Mouse (Mus musculus): ENCODE results near the gene Mgea5. TPM values are rescaled to one million over a fixed set of nuclear protein-coding genes. Genes with fewer than 3 reads are reported as not detected.

Gene Mgea5
- polyA plus RNA-seq, 1 experiment from 2014 or later: 47.3 TPM

GRCm38 (mm10) chr19:45794718-45795117, 11.1 kb upstream of the Mgea5 start:
- Histone ChIP-seq H3K4me1 (peaks cover 10% of the 10 kb centered on the region; the same call in 1 of the 2 replicates), H3K4me3 (no peak overlapping the region), H3K9ac (no peak overlapping the region), H3K36me3 (no peaks in the 10 kb centered on the region), H3K27ac (no peak overlapping the region), H3K27me3 (no peaks in the 10 kb centered on the region), H3K4me2 (no peak overlapping the region), H3K9me3 (no peaks in the 10 kb centered on the region)
- WGBS: 52% methylated on average over 6 of the region's 6 CpGs
- ATAC-seq (ENCODE audit: insufficient number of reproducible peaks, low FRiP score, low TSS enrichment, low read depth): no peak

GRCm38 (mm10) chr19:45792404-45792803, 8.8 kb upstream of the Mgea5 start:
- Histone ChIP-seq H3K36me3 (no peaks in the 10 kb centered on the region), H3K4me2 (no peak overlapping the region), H3K4me3 (no peak overlapping the region), H3K9me3 (no peaks in the 10 kb centered on the region), H3K9ac (no peak overlapping the region), H3K27ac (no peak overlapping the region), H3K27me3 (no peaks in the 10 kb centered on the region), H3K4me1 (peaks cover 10% of the 10 kb centered on the region; the same call in 1 of the 2 replicates)
- 82% methylated on average over 6 of the region's 6 CpGs for WGBS
- no peak for ATAC-seq (ENCODE audit: insufficient number of reproducible peaks, low FRiP score, low TSS enrichment, low read depth)

GRCm38 (mm10) chr19:45789888-45790874, 6.5 kb upstream of the Mgea5 start:
- Histone ChIP-seq H3K4me2 (no peak overlapping the region), H3K9ac (no peak overlapping the region), H3K4me3 (no peak overlapping the region), H3K27me3 (no peaks in the 10 kb centered on the region), H3K9me3 (no peaks in the 10 kb centered on the region), H3K36me3 (no peaks in the 10 kb centered on the region), H3K27ac (no peak overlapping the region), H3K4me1 (peaks cover 2% of the 10 kb centered on the region; the same call in 1 of the 2 replicates)
- ATAC-seq (ENCODE audit: insufficient number of reproducible peaks, low FRiP score, low TSS enrichment, low read depth): no peak
- WGBS: 73% methylated on average over 13 of the region's 13 CpGs

DNA sequence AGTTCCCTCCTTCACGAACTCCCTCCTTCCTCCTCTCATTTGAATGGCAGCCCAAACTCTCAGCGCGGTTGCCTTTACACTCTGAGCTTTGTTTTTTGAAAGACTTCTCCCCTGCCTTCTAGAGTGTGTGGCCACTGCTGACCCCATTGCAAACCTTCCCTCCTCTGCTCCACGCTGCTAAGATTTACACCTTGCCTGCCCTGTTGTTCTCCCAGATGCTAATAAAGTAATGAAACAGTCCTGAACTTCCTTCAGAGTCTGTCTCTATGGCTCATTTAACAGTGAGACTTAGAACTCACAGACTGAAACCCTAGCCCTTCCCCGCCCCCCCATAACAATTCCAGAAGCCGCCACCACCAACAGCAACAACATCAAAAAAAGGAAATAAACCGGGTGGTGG, 5.7 kb upstream of the Mgea5 start:
- 60% methylated on average over 7 of the region's 7 CpGs for WGBS

DNA sequence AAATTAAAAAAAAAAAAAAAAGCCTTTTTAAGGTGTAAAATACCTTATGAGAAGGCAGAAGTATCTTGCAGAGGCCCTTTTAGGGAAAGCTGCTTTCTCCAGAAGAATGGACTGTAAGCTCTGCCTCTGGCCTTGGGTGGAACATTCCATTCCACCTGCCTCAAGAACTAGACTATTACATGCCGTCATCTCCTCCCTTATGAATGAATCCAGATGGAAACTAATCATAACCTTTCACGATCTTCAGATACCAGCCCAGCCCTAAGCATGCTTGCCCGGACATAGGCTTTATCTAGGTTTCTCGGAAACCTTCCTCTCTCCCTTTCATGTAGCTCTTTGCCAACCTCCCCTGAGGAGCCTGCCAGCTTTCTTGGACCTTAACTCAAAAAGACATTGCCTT, 4.7 kb upstream of the Mgea5 start:
- Histone ChIP-seq H3K36me3 (no peaks in the 10 kb centered on the region), H3K9ac (no peak overlapping the region), H3K4me1 (peaks cover 4% of the 10 kb centered on the region; the same call in 1 of the 2 replicates), H3K27me3 (no peaks in the 10 kb centered on the region), H3K9me3 (no peaks in the 10 kb centered on the region), H3K4me3 (no peak overlapping the region), H3K27ac (0 out of 2 replicates have a peak overlapping the region, but pooled peaks have one; percentile 30), H3K4me2 (no peak overlapping the region)
- no peak for ATAC-seq (ENCODE audit: insufficient number of reproducible peaks, low FRiP score, low TSS enrichment, low read depth)
- WGBS: 31% methylated on average over 4 of the region's 4 CpGs

More for the DNA sequence above, 5.7 kb upstream of the Mgea5 start:
- no peak overlapping the region for H3K4me2 ChIP-seq
- H3K27me3 ChIP-seq: no peaks in the 10 kb centered on the region
- no peaks in the 10 kb centered on the region for H3K36me3 ChIP-seq
- H3K4me1 ChIP-seq: peaks cover 2% of the 10 kb centered on the region; the same call in 1 of the 2 replicates
- no peak for ATAC-seq (ENCODE audit: insufficient number of reproducible peaks, low FRiP score, low TSS enrichment, low read depth)
- no peaks in the 10 kb centered on the region for H3K9me3 ChIP-seq
- no peak overlapping the region for H3K4me3 ChIP-seq
- no peak overlapping the region for H3K9ac ChIP-seq
- H3K27ac ChIP-seq: no peak overlapping the region

DNA sequence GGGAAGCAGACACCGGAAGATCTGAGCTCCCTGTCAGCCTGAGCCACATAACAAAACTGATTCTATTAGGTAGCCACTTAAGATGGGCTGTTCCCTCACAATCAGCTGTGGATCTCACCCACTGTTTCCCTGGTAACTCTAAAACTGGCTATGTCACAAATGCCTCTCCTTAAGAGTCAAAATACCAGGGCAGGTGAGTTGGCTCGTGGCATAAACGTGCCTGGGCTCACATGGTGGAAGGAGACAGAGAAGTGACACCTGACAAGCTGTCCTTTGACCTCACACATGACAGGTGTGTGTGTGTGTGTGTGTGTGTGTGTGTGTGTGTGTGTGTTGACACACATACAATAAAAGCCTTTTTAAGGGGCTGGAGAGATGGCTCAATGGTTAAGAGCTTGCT, 3.8 kb upstream of the Mgea5 start:
- Histone ChIP-seq H3K4me1 (peaks cover 3% of the 10 kb centered on the region; the same call in 1 of the 2 replicates), H3K4me2 (no peak overlapping the region), H3K9me3 (no peaks in the 10 kb centered on the region), H3K9ac (no peak overlapping the region), H3K4me3 (no peak overlapping the region), H3K36me3 (no peaks in the 10 kb centered on the region), H3K27me3 (no peaks in the 10 kb centered on the region), H3K27ac (no peak overlapping the region)
- ATAC-seq (ENCODE audit: insufficient number of reproducible peaks, low FRiP score, low TSS enrichment, low read depth): no peak
- 71% methylated on average over 3 of the region's 3 CpGs for WGBS

- Histone ChIP-seq H3K9me3 (no peaks in the 10 kb centered on the region), H3K4me3 (no peak overlapping the region), H3K36me3 (no peaks in the 10 kb centered on the region), H3K4me1 (peaks cover 15% of the 10 kb centered on the region), H3K27ac (no peak overlapping the region), H3K9ac (no peak overlapping the region), H3K4me2 (no peak overlapping the region), H3K27me3 (no peaks in the 10 kb centered on the region)
- 49% methylated on average over 3 of the region's 3 CpGs for WGBS
- no peak for ATAC-seq (ENCODE audit: insufficient number of reproducible peaks, low FRiP score, low TSS enrichment, low read depth)
Observed at GRCm38 (mm10) chr19:45785470-45785869, 1.8 kb upstream of the Mgea5 start.

GRCm38 (mm10) chr19:45783933-45784576, 418 bp upstream of the Mgea5 start:
- Histone ChIP-seq H3K9me3 (no peaks in the 10 kb centered on the region), H3K36me3 (peaks cover 10% of the 10 kb centered on the region), H3K4me1 (peaks cover 23% of the 10 kb centered on the region), H3K4me3 (peak overlapping the region; percentile 79), H3K9ac (peak overlapping the region; percentile 46), H3K27ac (peak overlapping the region; percentile 97), H3K27me3 (no peaks in the 10 kb centered on the region), H3K4me2 (peak overlapping the region; percentile 48)
- no peak for ATAC-seq (ENCODE audit: insufficient number of reproducible peaks, low FRiP score, low TSS enrichment, low read depth)
- 29% methylated on average over 17 of the region's 17 CpGs for WGBS

DNA sequence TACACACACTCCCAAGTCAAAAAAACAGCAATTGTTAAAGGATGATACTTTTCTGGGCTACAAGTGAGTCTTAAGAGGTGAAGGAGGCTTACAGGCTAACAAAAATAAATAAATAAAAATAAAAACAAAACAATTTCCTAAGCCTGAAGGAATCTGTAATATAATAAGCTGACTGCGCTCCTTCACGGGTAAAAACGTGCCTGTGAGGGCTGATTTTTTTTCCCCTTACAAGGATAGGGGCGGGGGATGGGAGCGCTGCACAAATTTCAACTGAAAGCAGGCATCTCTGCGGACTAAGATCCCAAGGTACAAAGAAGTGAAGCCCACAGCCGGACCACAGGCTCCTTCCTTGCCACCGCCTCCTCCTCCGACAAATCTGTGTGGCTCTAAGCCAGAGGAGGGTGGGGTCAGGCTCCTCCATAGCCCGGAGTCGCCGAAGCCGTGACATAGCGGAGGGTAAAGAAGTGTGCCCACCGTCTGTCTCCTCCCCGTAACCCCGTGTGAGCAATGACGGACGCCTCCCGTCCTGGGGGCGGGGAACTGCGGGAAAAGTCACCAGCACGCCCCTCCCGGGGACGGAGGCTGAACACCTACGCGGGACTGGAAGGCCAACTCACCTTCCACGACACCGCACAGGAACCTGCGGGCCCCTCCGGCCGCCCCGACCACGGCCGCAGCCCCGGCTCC, 1.2 kb downstream of the Mgea5 start:
- Histone ChIP-seq H3K4me1 (peaks cover 23% of the 10 kb centered on the region), H3K4me3 (peak overlapping the region; percentile 79), H3K27ac (peak overlapping the region; percentile 97), H3K4me2 (peak overlapping the region; percentile 60), H3K9me3 (no peaks in the 10 kb centered on the region), H3K27me3 (no peaks in the 10 kb centered on the region), H3K9ac (peak overlapping the region; percentile 91), H3K36me3 (peaks cover 21% of the 10 kb centered on the region)
- no peak for ATAC-seq (ENCODE audit: insufficient number of reproducible peaks, low FRiP score, low TSS enrichment, low read depth)
- WGBS: under 1% methylated on average over 34 of the region's 36 CpGs

- no peaks in the 10 kb centered on the region for H3K27me3 ChIP-seq
- no peak overlapping the region for H3K9ac ChIP-seq
- WGBS: 59% methylated on average over 8 of the region's 8 CpGs
- peak overlapping the region; percentile 60 for H3K4me2 ChIP-seq
- ATAC-seq (ENCODE audit: insufficient number of reproducible peaks, low FRiP score, low TSS enrichment, low read depth): no peak
- no peaks in the 10 kb centered on the region for H3K9me3 ChIP-seq
- peak overlapping the region; percentile 79 for H3K4me3 ChIP-seq
- H3K4me1 ChIP-seq: peaks cover 23% of the 10 kb centered on the region
- no peak overlapping the region for H3K27ac ChIP-seq
- peaks cover 27% of the 10 kb centered on the region for H3K36me3 ChIP-seq
Observed at GRCm38 (mm10) chr19:45781676-45782075, 2.0 kb downstream of the Mgea5 start.

DNA sequence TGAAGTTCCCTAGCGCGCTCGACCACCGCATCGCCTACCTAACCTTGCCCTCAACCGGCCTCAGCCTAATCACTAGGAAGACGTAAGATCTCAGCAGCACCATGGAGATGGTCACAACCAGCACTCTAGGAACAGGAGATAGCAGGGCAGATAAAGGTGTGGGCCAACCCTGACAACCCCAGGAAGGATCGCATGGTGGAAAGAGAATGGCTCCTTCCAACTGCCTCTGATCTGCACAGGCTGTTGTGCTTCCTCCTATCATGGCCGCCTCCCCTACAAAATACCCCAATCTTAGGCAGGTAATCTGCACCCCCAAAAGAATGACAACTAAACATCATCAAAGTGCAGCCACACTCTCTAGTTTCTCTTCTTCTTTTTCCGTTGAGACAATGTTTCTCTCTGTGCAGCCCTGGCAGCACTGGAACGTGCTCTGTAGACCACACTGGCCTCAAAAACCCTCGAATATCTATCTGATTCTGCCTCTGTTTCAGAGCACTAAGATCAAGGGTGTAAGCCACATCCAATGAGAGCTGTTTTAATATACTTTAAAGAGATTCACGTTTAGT, 3.2 kb downstream of the Mgea5 start:
- Histone ChIP-seq H3K27ac (no peak overlapping the region), H3K36me3 (peaks cover 38% of the 10 kb centered on the region), H3K4me3 (no peak overlapping the region), H3K27me3 (no peaks in the 10 kb centered on the region), H3K4me2 (no peak overlapping the region), H3K9ac (no peak overlapping the region), H3K9me3 (no peaks in the 10 kb centered on the region), H3K4me1 (peaks cover 23% of the 10 kb centered on the region)
- WGBS: 82% methylated on average over 13 of the region's 13 CpGs
- no peak for ATAC-seq (ENCODE audit: insufficient number of reproducible peaks, low FRiP score, low TSS enrichment, low read depth)
